Mouse (Mus musculus): ENCODE results near the gene Gnb5. TPM values are rescaled to one million over a fixed set of nuclear protein-coding genes. Genes with fewer than 3 reads are reported as not detected.

Gnb5 gene
- total and polyA plus RNA-seq, 2 experiments from 2014 or later, result 62.7 to 74.9 TPM

DNA sequence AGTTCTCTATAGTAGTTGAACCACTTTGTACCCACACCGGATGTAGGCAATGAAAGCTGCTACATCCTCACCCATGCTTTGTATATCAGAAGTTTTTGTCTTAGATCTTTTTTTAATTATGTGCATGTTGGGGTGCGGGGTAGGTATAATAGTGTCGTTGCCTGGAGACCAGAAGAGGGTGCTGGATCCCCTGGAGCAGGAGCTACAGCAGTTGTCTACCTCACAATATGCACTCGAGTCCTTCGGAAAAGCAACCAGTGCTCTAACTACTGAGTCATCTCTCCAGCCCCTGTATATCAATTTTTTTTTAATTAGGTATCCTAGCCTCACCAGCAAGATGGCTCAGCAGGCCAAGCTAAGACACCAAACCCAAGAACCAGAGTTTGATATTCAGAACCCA, 927 bp downstream of the Gnb5 start:
- ATAC-seq (ENCODE audit: insufficient read depth, low read depth), result no peak
- H3K4me1 ChIP-seq (ENCODE audit: control insufficient read depth, insufficient read depth), result no peaks in the 10 kb centered on the region
- WGBS, result 79% methylated on average over 5 of the region's 5 CpGs
- DNase-seq (ENCODE audit: low spot score), result no peak
- no peaks in the 10 kb centered on the region for H3K27me3 ChIP-seq (ENCODE audit: control insufficient read depth, insufficient read depth, low read length)
- H3K36me3 ChIP-seq (replicated peaks; ENCODE audit: control insufficient read depth, insufficient read depth, low read length), result no peaks in the 10 kb centered on the region
- no peak overlapping the region for H3K4me3 ChIP-seq (ENCODE audit: low read depth, low read length)
- no peaks in the 10 kb centered on the region for H3K9me3 ChIP-seq (replicated peaks; ENCODE audit: control insufficient read depth, low read length)
- H3K9ac ChIP-seq (replicated peaks; ENCODE audit: low read depth, low read length), result no peak overlapping the region
- TF ChIP-seq CTCF (IDR thresholded peaks at IDR 0.05; ENCODE audit: low read depth), result no peak
- TF ChIP-seq EP300 (IDR thresholded peaks at IDR 0.05; ENCODE audit: low read depth), result no peak
- H3K27ac ChIP-seq (ENCODE audit: low read depth), result no peak overlapping the region
- H3K4me2 ChIP-seq (ENCODE audit: low read depth, low read length), result no peak overlapping the region

DNA sequence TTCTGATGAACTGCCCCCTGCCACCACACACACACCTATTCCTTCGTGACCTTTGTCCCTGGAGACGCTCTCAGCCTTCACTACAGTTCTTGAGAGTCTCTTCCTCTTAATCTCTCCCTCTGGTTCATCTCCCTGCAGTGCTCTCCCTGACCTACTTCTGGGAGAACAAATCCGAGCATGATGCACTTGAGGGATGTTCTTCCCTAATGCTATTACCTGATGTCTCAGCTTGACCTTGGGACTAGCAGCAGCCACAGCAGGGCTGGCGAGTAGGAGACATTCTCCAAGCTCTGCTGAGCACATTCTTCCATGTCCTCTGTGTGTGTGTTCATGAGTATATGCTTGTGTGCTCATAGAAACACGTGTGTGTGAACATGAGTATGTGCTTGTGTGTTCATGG, 2.5 kb downstream of the Gnb5 start:
- Histone ChIP-seq H3K9me3 (replicated peaks; ENCODE audit: control insufficient read depth, low read length) (no peaks in the 10 kb centered on the region), H3K27ac (ENCODE audit: low read depth) (no peak overlapping the region), H3K4me1 (ENCODE audit: control insufficient read depth, insufficient read depth) (no peaks in the 10 kb centered on the region), H3K36me3 (replicated peaks; ENCODE audit: control insufficient read depth, insufficient read depth, low read length) (no peaks in the 10 kb centered on the region), H3K27me3 (ENCODE audit: control insufficient read depth, insufficient read depth, low read length) (no peaks in the 10 kb centered on the region), H3K4me3 (ENCODE audit: low read depth, low read length) (no peak overlapping the region), H3K9ac (replicated peaks; ENCODE audit: low read depth, low read length) (no peak overlapping the region), H3K4me2 (ENCODE audit: low read depth, low read length) (no peak overlapping the region)
- ATAC-seq (ENCODE audit: insufficient read depth, low read depth) (no peak), DNase-seq (ENCODE audit: low spot score) (no peak)
- WGBS, result 59% methylated on average over 5 of the region's 5 CpGs
- TF ChIP-seq CTCF (IDR thresholded peaks at IDR 0.05; ENCODE audit: low read depth), result no peak
- no peak for TF ChIP-seq EP300 (IDR thresholded peaks at IDR 0.05; ENCODE audit: low read depth)

DNA sequence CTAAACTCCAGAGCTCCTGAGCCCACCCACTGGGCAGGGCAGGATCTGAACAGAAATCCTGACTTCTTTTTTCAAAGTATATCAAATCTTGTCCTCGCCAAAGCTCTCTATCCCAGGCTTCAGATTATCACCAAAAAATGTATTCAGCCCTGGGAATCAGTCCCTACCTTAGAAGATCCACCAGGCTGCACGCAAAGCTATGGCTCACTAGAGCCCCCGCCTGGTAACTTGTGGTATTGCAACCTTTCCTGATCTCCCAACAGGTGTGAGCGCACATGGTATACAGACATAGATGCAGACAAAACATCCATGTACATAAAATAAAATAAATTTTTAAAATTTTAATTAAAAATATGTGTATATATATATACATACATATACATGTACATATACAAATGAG, 5.9 kb downstream of the Gnb5 start:
- no peak overlapping the region for H3K9ac ChIP-seq (replicated peaks; ENCODE audit: low read depth, low read length)
- DNase-seq (ENCODE audit: low spot score) (peak; percentile 32), ATAC-seq (ENCODE audit: insufficient read depth, low read depth) (no peak)
- H3K27me3 ChIP-seq (ENCODE audit: control insufficient read depth, insufficient read depth, low read length), result no peaks in the 10 kb centered on the region
- no peak overlapping the region for H3K4me2 ChIP-seq (ENCODE audit: low read depth, low read length)
- no peaks in the 10 kb centered on the region for H3K4me1 ChIP-seq (ENCODE audit: control insufficient read depth, insufficient read depth)
- no peaks in the 10 kb centered on the region for H3K9me3 ChIP-seq (replicated peaks; ENCODE audit: control insufficient read depth, low read length)
- 13% methylated on average over 4 of the region's 4 CpGs for WGBS
- TF ChIP-seq EP300 (IDR thresholded peaks at IDR 0.05; ENCODE audit: low read depth) (no peak), CTCF (IDR thresholded peaks at IDR 0.05; ENCODE audit: low read depth) (peak; percentile 81)
- no peak overlapping the region for H3K27ac ChIP-seq (ENCODE audit: low read depth)
- H3K4me3 ChIP-seq (ENCODE audit: low read depth, low read length), result no peak overlapping the region
- H3K36me3 ChIP-seq (replicated peaks; ENCODE audit: control insufficient read depth, insufficient read depth, low read length), result no peaks in the 10 kb centered on the region

DNA sequence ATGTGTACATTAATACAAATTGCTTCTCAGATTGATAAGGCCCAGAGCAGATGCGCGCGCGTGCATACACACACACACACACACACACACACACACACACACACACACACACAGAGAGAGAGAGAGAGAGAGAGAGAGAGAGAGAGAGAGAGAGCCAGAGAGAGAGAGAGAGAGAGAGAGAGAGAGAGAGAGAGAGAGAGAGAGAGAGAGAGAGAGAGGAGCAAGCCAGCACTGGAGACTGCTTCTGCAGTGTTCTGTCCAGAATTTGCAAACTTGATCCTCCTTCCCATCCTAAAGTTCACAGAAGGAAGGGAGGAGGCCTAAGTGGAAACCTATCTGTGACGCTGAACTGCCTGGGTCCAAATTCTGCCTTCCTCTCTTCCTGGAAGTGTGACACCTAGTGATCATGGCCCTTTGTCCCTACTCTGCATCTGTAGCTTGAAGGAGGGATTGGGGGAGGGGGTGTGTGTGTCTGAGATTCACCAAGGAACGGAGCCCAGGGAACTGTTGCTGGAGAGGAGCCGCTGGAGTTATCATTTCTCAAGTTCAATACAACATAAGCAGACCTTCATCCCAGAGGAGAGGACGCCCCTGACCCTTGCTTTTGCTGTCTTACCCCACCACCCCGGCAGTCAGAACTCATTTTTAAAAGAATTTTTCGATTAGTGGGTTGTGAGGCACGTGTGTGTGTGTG, 7.2 kb downstream of the Gnb5 start:
- no peaks in the 10 kb centered on the region for H3K27me3 ChIP-seq (ENCODE audit: control insufficient read depth, insufficient read depth, low read length)
- 35% methylated on average over 11 of the region's 11 CpGs for WGBS
- peak overlapping the region; percentile 73 for H3K4me3 ChIP-seq (ENCODE audit: low read depth, low read length)
- 0 out of 2 replicates have a peak, but pooled peaks cover 5% of the 10 kb centered on the region for H3K36me3 ChIP-seq (replicated peaks; ENCODE audit: control insufficient read depth, insufficient read depth, low read length)
- peak overlapping the region; percentile 84; the same call in 1 of the 2 replicates for H3K27ac ChIP-seq (ENCODE audit: low read depth)
- H3K4me1 ChIP-seq (ENCODE audit: control insufficient read depth, insufficient read depth), result no peaks in the 10 kb centered on the region
- no peaks in the 10 kb centered on the region for H3K9me3 ChIP-seq (replicated peaks; ENCODE audit: control insufficient read depth, low read length)
- peak overlapping the region; percentile 88 for H3K4me2 ChIP-seq (ENCODE audit: low read depth, low read length)
- H3K9ac ChIP-seq (replicated peaks; ENCODE audit: low read depth, low read length), result peak overlapping the region; percentile 66; the same call in 1 of the 2 replicates
- TF ChIP-seq CTCF (IDR thresholded peaks at IDR 0.05; ENCODE audit: low read depth) (no peak), EP300 (IDR thresholded peaks at IDR 0.05; ENCODE audit: low read depth) (no peak)
- ATAC-seq (ENCODE audit: insufficient read depth, low read depth), result no peak
- no peak for DNase-seq (ENCODE audit: low spot score)

DNA sequence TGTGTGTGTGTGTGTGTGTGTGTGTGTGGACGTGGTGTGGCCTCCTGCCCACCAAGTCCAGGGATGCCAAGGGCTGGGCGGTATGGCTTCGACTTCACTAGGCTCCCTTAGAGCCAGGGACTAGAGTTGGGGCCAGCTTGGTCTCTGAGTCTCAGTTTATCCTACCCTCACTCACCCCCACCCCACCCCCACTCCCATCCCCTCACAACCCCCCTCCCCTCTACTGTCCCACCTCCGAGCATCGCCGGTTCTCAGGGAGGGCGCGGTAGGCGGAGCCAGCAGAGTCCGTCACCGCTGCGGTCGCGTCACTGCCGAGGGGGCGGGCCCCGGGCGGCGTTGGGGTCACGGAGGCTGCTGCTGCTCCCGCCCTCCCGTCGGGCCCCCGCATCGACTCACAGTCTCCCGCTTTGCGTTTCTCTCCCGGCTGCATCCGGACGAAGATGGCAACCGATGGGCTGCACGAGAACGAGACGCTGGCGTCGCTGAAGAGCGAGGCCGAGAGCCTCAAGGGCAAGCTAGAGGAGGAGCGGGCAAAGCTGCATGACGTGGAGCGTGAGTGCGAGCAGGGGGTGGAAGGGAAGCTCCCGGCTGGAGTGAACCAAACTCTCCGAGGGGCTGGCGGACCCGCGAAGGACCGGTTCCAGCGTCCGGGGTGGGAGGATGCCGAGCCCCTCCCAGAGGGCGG, 7.9 kb downstream of the Gnb5 start:
- Histone ChIP-seq H3K4me3 (ENCODE audit: low read depth, low read length) (peak overlapping the region; percentile 73), H3K27me3 (ENCODE audit: control insufficient read depth, insufficient read depth, low read length) (no peaks in the 10 kb centered on the region), H3K9ac (replicated peaks; ENCODE audit: low read depth, low read length) (peak overlapping the region; percentile 66), H3K27ac (ENCODE audit: low read depth) (peak overlapping the region; percentile 84), H3K9me3 (replicated peaks; ENCODE audit: control insufficient read depth, low read length) (no peaks in the 10 kb centered on the region), H3K36me3 (replicated peaks; ENCODE audit: control insufficient read depth, insufficient read depth, low read length) (0 out of 2 replicates have a peak, but pooled peaks cover 5% of the 10 kb centered on the region), H3K4me1 (ENCODE audit: control insufficient read depth, insufficient read depth) (no peaks in the 10 kb centered on the region), H3K4me2 (ENCODE audit: low read depth, low read length) (peak overlapping the region; percentile 88)
- DNase-seq (ENCODE audit: low spot score), result peak; percentile 72
- under 1% methylated on average over 50 of the region's 52 CpGs for WGBS
- TF ChIP-seq CTCF (IDR thresholded peaks at IDR 0.05; ENCODE audit: low read depth), result no peak
- no peak for TF ChIP-seq EP300 (IDR thresholded peaks at IDR 0.05; ENCODE audit: low read depth)
- ATAC-seq (ENCODE audit: insufficient read depth, low read depth), result peak; percentile 86

Measured in heart, postnatal 0 days (tissue).